Mouse (Mus musculus) T-helper 2 cell (primary cell): Measurements from ENCODE around the gene Vsir.

Experiments used
- in situ Hi-C: fragments of 300-600 bp; cut with MboI, MseI; formaldehyde crosslinking; loops from one replicate; pipeline ENCODE4 v1.15.1; 2025; ENCODE audit warnings: high pct_unique_total_duplicates

Vsir gene

GRCm38 (mm10) chr10:60346701-60347405 is at the start of gene Vsir:
Gene Vsir (plus strand): TSS chr10:60346851.
- in situ Hi-C loops: loop anchor here (5.0 kb wide), 2 partner anchors 35 to 70 kb away; partner anchors contain the start of gene Psap

- in situ Hi-C loops: loop anchor here (5.0 to 10.0 kb wide), 3 partner anchors 318 to 1955 kb away; partner anchors contain the start of gene Tacr2
Measured at GRCm38 (mm10) chr10:60299636-60300035, 47.0 kb upstream of the Vsir start.

GRCm38 (mm10) chr10:60303419-60303818 is 43.2 kb upstream of the Vsir start:
- in situ Hi-C loops: loop anchor here (5.0 to 10.0 kb wide), 3 partner anchors 314 to 1951 kb away; partner anchors contain the start of gene Tacr2

DNA sequence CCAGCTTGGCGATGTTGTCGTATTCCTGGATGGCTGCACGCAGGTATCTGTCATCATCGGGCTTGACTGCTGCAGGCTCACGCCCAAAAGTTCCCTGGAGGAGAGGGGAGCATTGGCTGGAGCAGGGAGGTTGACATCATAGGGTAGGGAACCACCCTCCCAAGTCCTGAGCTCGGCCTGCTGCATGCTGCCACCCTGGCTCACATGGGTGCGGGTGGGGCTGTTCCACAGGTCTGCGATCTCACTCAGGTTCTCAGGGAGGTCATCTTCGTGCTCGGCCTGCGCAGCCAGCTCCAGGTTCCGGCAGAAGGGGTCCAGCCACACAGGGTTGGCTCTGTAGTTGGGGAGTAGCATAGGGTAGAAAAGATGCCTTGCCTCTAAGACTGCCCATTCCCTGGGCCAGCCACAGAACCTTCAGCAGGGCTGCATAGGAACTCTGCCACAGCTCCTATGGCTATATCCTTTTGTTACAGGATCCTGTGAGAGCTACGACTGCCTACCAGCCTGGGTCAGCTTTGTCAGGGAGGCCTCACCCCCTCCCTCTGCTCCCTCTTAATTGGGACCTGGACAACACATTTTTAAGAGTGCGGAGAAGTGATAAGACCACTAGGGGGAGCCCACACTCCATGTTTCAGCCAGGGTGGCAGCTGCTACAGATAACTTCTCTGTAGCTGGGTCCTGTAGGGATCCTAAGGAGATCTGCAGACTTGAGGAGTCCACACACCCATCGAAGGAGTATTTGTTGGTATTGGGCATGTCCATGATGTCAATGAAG is 41.6 kb upstream of the Vsir start:
- in situ Hi-C loops: loop anchor here (5.0 to 10.0 kb wide), 3 partner anchors 312 to 1950 kb away; partner anchors contain the start of gene Tacr2

DNA sequence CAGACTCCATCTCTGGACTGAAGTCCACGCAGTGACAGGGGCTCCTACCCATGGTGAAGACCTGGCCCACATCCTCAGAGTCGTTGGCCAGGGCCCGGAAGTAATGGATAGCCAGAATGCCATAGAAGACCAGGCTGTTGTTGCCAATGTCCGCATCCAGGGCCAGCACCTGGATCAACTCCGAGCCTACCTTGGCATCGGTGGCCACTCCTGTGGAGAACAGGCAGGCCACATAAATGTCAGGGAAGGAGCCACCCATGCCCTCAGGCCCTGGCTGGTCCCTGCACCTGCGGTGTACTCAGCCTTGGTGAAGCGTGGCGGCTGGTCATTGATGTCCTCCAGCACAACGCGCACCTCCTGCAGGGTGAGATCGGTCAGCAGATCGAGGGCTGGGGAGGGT is 36.0 kb upstream of the Vsir start:
- in situ Hi-C loops: no loop called here

- in situ Hi-C loops: no loop called here
Measured at GRCm38 (mm10) chr10:60313606-60314005, 33.0 kb upstream of the Vsir start.

DNA sequence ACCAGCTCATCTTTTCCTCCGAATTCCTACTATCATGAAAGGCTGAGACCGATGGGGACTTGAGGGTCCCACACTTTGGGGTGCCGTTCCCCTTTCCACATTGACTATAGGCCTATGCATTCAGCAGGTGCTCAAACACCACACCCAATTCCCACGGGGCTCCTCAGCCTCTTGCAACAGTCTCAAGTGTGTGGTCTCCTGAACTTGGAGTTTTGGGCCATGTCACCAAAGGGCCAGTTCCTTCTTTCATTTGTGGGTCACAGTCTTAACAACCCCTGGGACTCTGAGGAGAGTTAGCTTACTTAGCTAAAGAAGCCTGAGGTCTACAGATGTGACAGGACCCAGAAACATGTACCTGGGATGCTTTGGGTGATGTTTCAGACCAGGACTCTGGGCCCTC is 30.5 kb upstream of the Vsir start:
- in situ Hi-C loops: no loop called here

DNA sequence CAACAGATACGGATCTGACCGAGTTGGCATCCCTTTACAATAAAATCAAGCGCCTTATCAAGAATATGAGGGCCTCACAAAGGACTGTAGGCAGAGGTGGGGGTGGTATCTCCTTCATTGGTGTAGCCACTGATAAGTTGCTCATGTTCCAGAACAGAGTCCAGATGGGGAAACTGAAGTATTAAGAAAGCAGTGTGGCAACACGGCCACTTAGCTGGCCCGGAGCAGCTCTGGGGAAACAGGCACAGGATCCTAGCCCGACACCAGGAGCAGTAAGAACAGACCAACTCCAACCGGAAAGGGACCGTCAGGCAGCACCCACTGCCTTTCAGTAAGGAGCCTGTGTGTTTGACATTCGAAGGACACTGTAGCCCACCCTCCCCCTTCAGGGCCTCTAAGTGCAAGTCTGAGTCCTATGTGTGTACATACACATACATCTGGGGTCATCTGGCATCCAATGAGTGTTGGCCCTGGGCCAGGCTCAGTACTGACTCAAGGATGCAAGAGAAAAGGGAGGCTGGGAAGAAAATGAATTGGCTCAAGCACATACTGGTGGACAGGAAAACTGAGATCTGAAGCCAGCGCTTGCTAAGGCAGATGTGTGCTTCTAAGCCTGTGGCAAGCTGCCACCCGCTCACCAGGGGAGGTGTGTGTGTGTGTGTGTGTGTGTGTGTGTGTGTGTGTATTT is 17.5 kb upstream of the Vsir start:
- in situ Hi-C loops: no loop called here

GRCm38 (mm10) chr10:60334583-60334982 is 12.1 kb upstream of the Vsir start:
- in situ Hi-C loops: no loop called here

- in situ Hi-C loops: no loop called here
Measured at GRCm38 (mm10) chr10:60335021-60335420, 11.6 kb upstream of the Vsir start.

GRCm38 (mm10) chr10:60341528-60341927 is 5.1 kb upstream of the Vsir start:
- in situ Hi-C loops: no loop called here

- in situ Hi-C loops: no loop called here
Measured at GRCm38 (mm10) chr10:60344111-60344510, 2.5 kb upstream of the Vsir start.

DNA sequence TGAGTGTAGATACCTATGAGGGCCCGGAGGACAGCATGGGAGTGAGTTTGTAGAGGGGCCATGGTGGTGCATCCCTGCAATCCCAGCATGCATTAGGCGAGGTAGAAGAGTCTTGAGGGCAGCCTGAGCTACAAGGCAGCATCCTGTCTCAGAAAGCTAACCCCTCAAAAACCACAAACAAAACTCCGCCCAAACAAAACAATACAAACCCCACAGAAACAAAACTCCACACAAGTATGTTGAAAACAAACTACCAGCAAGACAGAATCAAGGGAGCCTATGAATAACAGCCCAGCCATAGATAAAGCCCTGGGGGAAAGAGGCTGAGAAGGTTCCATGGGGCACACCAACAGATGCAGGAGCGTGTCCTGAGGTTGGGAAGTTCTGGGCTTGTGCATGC is 595 bp upstream of the Vsir start:
- in situ Hi-C loops: loop anchor here (5.0 kb wide), 2 partner anchors 36 to 69 kb away; partner anchors contain the start of gene Psap

- in situ Hi-C loops: loop anchor here (5.0 kb wide), 2 partner anchors 34 to 71 kb away; partner anchors contain the start of gene Psap
Measured at GRCm38 (mm10) chr10:60347768-60348610, 1.3 kb downstream of the Vsir start.

DNA sequence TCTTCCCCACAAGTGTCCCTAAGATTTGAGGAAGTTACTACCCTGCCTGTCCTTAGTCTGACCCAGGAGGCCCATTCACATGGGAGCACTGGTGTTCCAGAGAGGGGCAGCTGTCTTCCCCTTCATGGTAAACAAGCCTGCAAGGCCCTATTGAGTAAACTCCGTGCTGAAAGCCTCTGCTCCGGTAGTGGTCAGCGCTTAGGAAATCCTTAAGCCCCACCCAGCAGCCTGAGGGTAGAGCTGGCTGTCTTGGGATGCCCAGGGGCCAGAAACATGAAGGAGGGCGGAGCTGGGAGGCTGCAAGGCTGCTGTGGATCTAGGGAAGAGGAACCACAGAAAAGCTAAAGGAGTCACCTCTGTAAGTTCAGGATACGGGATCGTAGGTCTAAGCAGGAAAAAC is 2.4 kb downstream of the Vsir start:
- in situ Hi-C loops: loop anchor here (5.0 kb wide), 2 partner anchors 33 to 72 kb away; partner anchors contain the start of gene Psap

- in situ Hi-C loops: loop anchor here (5.0 kb wide), 2 partner anchors 33 to 72 kb away; partner anchors contain the start of gene Psap
Measured at GRCm38 (mm10) chr10:60349644-60350043, 3.0 kb downstream of the Vsir start.

DNA sequence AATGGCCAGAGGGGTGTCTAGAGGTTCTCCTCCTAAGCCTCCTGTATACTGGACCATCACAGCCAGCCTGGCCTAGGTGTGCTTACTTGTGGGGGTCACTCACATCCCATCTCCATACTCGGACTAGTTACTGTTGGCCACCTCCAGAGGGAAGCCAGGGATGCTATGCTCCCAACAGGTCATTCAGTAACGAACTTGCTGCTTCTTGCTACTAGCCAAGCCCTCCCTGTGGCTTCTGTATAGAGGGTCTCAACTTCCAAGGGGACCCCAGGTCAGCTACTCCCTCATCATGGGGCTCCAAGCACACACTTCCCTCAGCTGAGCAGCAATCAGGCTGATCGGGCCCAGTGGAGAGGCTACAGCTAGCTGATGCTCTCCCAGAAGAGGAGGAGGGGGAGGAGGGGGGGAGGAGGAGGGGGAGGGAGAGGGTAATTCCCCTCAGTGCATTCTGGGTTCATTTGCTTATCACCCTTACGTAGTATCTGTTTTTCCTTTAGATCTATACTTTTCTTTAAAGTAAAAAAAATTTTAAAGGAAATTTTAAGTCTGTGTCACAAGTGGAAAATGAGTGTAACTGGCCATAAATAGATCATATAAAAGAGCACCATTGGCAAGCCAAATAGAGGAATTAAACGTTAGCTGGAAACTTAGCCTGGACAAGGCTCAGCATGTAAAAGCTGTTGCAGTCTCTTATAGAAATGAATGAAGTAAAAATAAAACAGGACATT is 3.6 kb downstream of the Vsir start:
- in situ Hi-C loops: no loop called here

GRCm38 (mm10) chr10:60350805-60351167 is 4.1 kb downstream of the Vsir start:
- in situ Hi-C loops: no loop called here

DNA sequence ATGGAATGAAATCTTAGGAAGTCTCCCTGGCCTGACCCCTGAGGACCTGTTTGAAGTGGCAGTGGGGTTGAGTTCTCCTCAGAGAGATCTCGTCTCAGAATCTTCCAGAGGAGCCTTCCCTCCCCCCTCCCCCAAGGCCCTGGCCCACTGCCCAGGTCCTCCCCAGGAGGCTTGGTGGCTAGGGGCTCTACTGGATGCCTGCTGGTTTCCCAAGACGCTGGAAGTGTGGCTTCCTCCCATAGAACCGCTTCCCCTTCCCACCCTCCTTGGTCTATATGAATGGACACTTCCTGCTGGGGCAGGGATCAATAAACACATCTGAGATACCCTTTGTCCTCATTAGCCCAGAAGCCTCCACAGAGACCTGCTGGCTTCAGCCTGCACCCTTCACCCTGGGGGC is 4.6 kb downstream of the Vsir start:
- in situ Hi-C loops: no loop called here

DNA sequence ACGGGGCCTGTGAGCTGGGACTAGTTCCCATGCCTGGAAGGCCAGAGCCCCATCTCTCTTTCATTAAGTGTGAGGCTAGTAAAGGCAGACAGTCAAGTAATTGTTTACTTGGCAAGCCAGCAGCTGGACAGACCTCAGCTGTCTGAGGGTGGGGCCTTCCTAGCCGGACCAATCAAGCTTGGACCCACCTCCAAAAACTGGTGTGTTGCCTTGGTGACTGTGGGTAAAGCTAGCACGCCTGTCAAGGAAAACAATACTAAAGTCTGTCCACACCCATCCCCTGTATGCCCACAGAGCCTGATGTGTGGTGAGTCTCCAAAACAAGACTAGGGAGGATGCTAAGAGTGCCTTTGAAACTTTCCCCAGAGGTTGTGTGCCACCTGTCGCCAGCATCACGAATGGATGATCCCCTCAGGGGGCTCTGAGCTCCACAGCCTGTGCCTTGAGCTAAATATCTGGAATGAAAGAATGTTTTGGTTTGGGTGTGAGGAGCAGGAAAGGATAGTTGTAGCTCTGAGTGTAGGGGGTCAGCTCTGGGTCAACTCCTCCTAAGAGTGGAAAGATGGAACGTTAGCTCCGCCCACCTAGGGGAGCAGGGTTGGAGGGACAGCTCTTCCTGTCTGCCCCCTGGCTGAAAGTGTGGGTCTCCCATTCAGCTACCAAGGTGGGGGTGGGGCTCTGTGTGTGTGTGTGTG is 5.3 kb downstream of the Vsir start:
- in situ Hi-C loops: no loop called here
